Mouse (Mus musculus): ENCODE results near the gene Gm9. TPM values are rescaled to one million over a fixed set of nuclear protein-coding genes. Genes with fewer than 3 reads are reported as not detected.
A peak's percentile ranks its signal among the peaks of the same experiment; 100 is the strongest.
"Not testable (repeated sequence)": the region's sequence is repeated elsewhere in the genome, so short reads cannot be mapped to it uniquely, and the experiment has no call there.

Gene Gm9
- not detected for total RNA-seq (2021)
- long read RNA-seq, experiment 1 = 0 reads
- long read RNA-seq, experiment 2 = 0 reads

DNA sequence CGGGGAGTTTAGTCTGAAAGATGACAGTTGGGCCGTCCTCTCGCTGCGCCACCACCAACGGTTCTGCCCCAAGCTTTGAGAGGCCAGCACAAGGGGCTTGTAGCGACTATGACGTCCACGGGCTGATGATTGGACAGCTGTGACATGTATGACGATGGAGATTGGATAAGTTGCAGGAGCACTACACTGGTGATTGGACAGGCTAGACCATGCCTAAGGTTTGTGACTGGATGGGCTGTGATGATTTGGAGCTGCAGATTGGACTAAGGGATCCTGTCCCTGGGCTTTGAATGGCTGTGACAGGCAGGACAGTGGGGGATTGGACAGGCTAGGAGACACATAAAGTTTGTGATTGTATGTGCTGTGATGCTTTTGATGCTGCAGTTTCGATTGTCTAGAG is at the start of gene Gm9:
Gm9 (minus strand) TSS at position 101 of the 400 bp plus-strand sequence.
- DNase-seq = no peak

DNA sequence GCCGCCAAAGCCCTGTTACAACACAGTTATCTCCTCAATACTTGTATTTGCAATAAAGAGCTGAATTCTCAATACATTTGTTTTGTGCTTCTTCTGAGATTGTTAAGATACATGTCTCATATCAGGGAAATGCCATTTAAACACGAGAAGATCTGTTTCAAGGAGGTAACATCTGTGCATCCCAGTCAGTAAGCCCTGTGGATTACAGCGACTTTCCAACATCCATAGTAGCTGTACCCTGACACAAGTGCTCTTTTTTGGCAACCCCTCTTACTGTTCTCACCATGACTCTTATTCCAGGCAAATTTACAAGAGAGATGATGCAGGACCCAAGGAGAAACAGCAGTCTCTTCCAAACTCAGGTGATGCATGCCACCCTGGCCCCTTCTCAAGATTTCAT is 38.8 kb upstream of the Gm9 start, which contains the start of gene Rhox3a:
Rhox3a (plus strand) TSS at position 301 of the 400 bp plus-strand sequence.
- DNase-seq = not testable (repeated sequence)

DNA sequence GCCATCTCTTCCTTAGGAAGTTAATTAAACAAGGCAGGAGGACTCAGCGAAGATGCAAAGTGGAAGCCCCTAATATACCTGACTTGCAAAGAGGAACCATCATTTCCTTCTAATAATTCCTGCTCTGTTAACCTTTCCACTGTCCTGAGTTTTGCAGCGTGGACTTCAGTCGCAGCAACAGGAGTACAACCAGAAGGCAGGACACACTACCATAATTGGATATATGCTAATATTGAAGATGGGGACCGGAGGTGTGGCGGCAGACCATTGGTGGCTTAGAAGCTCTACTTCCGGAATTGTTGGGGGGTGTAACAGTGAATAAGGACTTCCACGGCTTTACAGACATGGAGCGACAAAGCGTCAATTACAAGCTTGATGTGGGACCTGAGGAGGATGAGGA is 33.8 kb upstream of the Gm9 start, which contains the start of gene Rhox2a:
Rhox2a (plus strand) TSS at position 301 of the 400 bp plus-strand sequence.
- DNase-seq = not testable (repeated sequence)

DNA sequence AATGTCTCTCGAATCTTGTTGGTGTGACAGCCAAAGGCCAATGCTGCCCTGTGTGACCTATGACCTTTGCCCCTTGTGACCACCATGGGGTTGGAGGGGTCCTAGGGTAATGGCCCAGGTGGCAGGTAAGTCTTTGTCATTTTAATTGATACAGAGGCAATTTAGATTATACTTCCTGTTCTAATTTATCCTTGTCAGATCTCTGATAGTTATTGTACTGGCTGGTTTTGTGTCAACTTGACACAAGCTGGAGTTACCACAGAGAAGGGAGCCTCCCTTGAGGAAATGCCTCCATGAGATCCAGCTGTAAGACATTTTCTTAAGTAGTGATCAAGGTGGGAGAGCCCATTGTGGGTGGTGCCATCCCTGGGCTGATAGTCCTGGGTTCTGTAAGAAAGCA is 11.3 kb upstream of the Gm9 start, which contains the start of gene Rhox1:
Rhox1 (minus strand) TSS at position 101 of the 400 bp plus-strand sequence.
- not testable (repeated sequence) for DNase-seq

DNA sequence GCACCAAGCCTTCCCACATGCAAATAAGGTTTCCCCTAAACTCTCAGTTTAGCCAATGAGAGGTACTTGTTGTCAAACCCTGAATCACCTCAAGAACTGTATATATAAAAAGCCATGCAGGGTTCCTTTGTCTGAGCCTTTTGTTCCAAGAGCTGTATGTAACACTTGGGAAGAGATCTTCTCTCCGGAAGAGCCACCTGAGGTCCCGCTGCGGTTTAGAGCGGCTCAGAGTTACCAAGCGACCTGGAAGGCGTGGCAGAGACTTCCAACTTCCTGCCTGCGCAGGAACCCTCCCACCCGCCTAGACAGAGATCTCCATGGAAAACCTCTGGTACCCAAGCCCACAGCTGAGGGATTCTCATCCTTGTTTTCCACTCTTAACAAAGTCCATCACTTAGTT is 12.2 kb downstream of the Gm9 start:
- DNase-seq = no peak

DNA sequence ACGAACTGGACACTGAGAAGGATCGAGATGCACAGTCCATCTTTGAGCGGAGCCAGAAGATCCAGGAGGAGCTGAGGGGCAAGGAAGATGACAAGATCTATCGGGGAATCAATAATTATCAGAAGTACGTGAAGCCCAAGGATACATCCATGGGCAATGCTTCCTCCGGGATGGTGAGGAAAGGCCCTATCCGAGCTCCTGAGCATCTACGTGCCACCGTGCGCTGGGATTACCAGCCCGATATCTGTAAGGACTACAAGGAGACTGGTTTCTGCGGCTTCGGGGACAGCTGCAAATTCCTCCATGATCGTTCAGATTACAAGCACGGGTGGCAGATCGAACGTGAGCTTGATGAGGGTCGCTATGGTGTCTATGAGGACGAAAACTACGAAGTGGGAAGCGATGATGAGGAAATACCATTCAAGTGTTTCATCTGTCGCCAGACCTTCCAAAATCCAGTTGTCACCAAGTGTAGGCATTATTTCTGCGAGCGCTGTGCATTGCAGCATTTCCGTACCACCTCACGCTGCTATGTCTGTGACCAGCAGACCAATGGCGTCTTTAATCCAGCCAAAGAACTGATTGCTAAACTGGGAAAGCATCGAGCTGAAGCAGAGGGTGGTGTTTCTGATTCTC is 19.0 kb downstream of the Gm9 start:
- DNase-seq = no peak

DNA sequence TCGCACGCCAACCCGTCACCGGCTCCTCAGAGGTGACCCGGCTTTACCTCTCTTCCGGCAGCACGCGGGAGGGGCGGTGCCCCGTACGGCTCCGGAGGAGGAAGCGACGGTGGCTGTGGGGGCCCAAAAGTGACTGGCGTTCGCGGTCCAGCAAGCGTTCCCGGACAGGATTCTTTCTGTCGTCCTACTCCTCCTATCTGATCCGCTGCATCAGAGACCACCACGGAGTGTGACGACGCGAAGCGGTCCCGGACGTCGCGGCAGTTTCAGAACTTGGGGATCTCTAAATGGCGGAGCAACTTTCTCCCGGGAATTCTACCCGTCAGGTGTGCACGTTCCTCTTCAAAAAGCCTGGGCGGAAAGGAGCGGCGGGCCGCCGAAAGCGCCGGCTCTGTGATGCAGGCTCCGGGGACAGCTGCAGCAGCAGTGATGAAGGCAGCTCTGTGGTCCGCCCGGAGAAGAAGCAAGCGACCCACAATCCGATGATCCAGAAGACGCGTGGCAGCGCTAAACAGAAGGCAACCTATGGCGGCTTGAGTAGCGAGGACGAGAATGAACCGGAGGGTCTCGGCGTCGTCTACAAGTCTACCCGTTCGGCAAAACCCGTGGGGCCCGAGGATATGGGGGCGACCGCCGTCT is 19.6 kb downstream of the Gm9 start, which contains the start of the genes Ndufa1 and Rnf113a1:
Ndufa1 (minus strand) TSS at position 59 of the 639 bp plus-strand sequence.
Rnf113a1 (plus strand) TSS at position 141 of the 639 bp plus-strand sequence.
- peak; percentile 88 to 91 for DNase-seq

DNA sequence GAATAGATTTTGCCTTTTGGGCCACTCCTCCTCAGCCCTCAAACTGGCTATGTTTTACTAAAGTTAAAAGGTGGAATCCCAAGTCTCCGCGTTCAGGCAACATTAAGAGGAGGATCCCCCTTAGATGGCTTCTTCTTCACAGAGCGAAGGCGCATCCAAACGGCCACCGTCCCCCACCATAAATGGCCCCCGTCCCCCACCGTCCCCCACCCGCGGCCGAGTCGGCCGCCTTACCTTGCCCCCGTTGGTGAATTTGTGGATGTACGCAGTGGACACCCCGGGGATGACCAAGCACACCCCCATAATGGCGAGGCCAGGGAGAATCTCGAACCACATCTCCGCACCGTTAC is 20.1 kb downstream of the Gm9 start:
- DNase-seq = no peak

DNA sequence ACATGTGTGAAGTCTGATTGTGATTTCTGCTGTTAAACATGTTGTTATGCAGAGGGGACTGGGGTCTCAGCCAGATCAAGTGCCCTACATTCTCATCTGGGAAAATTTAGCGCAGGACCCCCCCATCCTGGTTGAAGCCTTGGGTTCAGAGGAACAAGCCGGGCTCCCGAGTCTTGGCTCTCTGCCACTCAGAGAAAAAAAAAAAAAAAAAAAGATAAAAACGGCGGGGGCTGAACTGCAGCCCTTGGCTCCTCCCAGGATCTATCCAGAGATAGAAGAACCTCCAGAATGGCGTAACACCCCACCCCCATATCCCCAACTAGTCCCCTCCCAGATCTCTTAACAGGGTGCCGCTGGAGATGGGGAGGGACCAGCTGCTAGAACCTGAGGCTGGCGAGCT is 26.4 kb downstream of the Gm9 start:
- DNase-seq = not testable (repeated sequence)

DNA sequence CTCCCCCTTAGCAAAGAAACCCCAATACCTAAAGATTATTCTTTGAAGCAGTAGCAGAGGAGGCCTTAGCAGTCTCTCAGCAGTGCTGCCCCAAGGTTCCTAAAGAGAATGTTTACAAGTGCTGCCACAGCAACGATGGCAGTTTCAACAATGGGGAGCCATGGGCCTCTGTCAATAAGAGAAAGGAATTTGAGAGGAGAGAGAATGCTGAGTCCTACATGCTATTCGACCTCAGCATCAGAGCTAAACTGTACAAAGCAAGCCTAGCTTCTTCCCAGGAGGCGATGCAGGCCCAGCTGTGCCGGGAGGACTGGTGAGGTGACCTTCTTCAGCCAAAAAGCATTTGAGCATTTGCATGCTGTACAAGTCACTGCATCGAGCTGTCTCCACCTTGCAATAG is 42.1 kb downstream of the Gm9 start, which contains the start of gene Akap14:
Akap14 (minus strand) TSS at position 101 of the 400 bp plus-strand sequence.
- no peak for DNase-seq

DNA sequence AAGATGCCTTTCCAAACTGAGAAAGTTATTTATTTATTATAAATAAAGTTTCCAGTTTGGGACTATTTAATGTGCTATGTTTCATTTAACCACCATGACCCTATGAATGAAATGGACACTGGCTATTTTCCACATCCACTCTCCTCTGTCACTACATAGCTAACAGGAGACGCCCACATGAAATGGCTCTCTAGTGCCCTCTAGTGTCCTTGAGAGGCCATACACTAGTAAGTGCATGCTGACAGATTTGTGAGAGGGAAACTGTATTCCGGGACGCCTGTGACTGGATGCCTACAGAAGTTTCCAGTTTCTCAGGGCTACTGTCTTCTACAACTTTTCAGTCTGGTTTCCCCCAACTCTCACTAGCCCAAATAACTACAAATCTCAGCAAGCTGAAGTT is 43.8 kb downstream of the Gm9 start:
- DNase-seq = peak in 1 of 2 experiments; percentile 30

DNA sequence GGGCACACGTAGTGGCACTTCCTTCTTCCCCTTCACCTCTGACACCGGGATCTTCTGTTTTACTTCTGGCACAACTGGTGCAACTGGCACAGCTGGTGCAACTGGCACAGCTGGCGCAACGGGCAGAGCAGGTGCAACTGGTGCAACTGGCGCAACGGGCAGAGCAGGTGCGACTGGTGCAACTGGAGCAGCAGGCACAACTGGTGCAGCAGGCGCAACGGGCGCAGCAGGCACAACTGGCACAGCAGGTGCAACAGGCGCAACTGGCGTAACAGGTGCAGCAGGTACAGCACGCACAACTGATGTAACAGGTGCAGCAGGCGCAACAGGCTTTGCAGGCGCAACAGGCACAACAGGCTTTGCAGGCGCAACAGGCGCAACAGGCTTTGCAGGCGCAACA is 47.7 kb downstream of the Gm9 start:
- no peak for DNase-seq

DNA sequence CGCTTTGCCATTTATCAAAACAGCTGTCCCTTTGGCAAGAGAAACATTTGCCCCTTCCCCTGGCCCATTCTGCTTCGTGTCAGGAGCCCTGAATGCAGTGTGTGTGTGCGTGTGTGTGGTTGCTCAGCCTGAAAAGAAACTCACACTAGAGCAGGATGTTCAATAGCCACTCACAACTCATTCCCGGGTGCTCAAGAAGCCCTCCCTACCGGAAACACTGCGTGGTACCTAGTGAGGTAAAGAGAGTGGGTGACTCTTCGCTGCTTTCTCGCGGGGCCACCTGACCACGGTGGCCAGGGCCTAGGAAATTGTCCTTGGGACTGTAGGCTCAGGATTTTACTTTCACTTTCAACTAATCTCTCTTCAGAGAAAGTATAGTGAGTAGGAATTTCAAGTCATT is 49.7 kb downstream of the Gm9 start:
- peak; percentile 14 to 22 for DNase-seq

Other genes starting within 250 kb of the Gm9 start
- gene Sept6, start 219.2 kb downstream of the Gm9 start, total RNA-seq (2021) = 10 to 100 TPM; 20.7 to 24.4 TPM
- 1 to 10 TPM in 1 of 2 experiments, under 1 TPM in 1; 0.46 to 1.2 TPM for gene Sowahd, start 162.2 kb downstream of the Gm9 start, total RNA-seq (2021)
- 100 to 1,000 TPM; 634 to 643 TPM for gene Rpl39, start 125.6 kb downstream of the Gm9 start, total RNA-seq (2021)
- gene Upf3b, start 100.7 kb downstream of the Gm9 start, total RNA-seq (2021) = 10 to 100 TPM; 12.2 to 14.6 TPM
- 10 to 100 TPM; 14.8 to 16.3 TPM for gene Nkap, start 84.2 kb downstream of the Gm9 start, total RNA-seq (2021)
- gene Akap14, start 42.2 kb downstream of the Gm9 start, total RNA-seq (2021) = not detected
- gene Ndufa1, start 19.9 kb downstream of the Gm9 start, total RNA-seq (2021) = 100 to 1,000 TPM; 458 to 480 TPM
- gene Rnf113a1, start 19.8 kb downstream of the Gm9 start, total RNA-seq (2021) = 1 to 10 TPM; 4.2 to 4.8 TPM
- gene Rhox1, start 11.2 kb upstream of the Gm9 start, total RNA-seq (2021) = not detected
- gene Rhox2a, start 33.9 kb upstream of the Gm9 start, total RNA-seq (2021) = not detected
- not detected for gene Rhox3a, start 38.9 kb upstream of the Gm9 start, total RNA-seq (2021)
- gene Rhox4a, start 54.3 kb upstream of the Gm9 start, total RNA-seq (2021) = not detected
- not detected for gene Rhox3a2, start 169.0 kb upstream of the Gm9 start, total RNA-seq (2021)
- gene Rhox4a2, start 179.8 kb upstream of the Gm9 start, total RNA-seq (2021) = not detected
- not detected for gene Rhox2b, start 201.0 kb upstream of the Gm9 start, total RNA-seq (2021)
- gene Rhox4b, start 221.5 kb upstream of the Gm9 start, total RNA-seq (2021) = not detected
- not detected for gene Rhox2c, start 242.6 kb upstream of the Gm9 start, total RNA-seq (2021)
- gene Rhox3c, start 247.5 kb upstream of the Gm9 start, total RNA-seq (2021) = not detected

Data from adrenal gland, postnatal 36 days (tissue).